Mouse (Mus musculus) forebrain, embryonic 15.5 days (tissue): ENCODE data around the gene Plpp7. TPM values are rescaled to one million over a fixed set of nuclear protein-coding genes. Genes with fewer than 3 reads are reported as not detected.

Experiments
- ATAC-seq: fragments of 200-750 bp; cut with Nextera tagmentation; replicated peaks from 2 replicates; pipeline ENCODE4 v1.8.0; 2017; ENCODE audit warnings: mild to moderate bottlenecking, moderate TSS enrichment, moderate library complexity
- H3K27ac ChIP-seq: fragments of 300-500 bp; sonication (generic); replicated peaks from 2 replicates; pipeline ENCODE4 v1.5.1; 2015; ENCODE audit warnings: mild to moderate bottlenecking, inconsistent platforms
- H3K27me3 ChIP-seq: fragments of 300-500 bp; sonication (generic); 2 replicates; pipeline ENCODE4 v1.6.1; 2015; ENCODE audit warnings: inconsistent platforms
- H3K36me3 ChIP-seq: fragments of 300-500 bp; sonication (generic); 2 replicates; pipeline ENCODE4 v1.6.1; 2015; ENCODE audit warnings: mild to moderate bottlenecking, inconsistent platforms
- H3K4me1 ChIP-seq: fragments of 300-500 bp; sonication (generic); 2 replicates; pipeline ENCODE4 v1.6.1; 2015; ENCODE audit warnings: inconsistent platforms
- H3K4me2 ChIP-seq: fragments of 300-500 bp; sonication (generic); replicated peaks from 2 replicates; pipeline ENCODE4 v1.6.1; 2015; ENCODE audit warnings: mild to moderate bottlenecking, inconsistent platforms
- H3K4me3 ChIP-seq: fragments of 300-500 bp; sonication (generic); 2 replicates; pipeline ENCODE4 v1.5.1; 2015; ENCODE audit warnings: mild to moderate bottlenecking, inconsistent platforms
- H3K9ac ChIP-seq: fragments of 300-500 bp; sonication (generic); replicated peaks from 2 replicates; pipeline ENCODE4 v1.6.1; 2015; ENCODE audit warnings: mild to moderate bottlenecking, inconsistent platforms
- H3K9me3 ChIP-seq: fragments of 300-500 bp; sonication (generic); 2 replicates; pipeline ENCODE4 v1.6.1; 2016; ENCODE audit warnings: inconsistent platforms
- WGBS: fragments of 180-500 bp; shearing (Covaris S2); methylation state at CpG from one replicate; pipeline ENCODE4 v1.1.7; 2015; ENCODE audit warnings: mixed read lengths; 5-methylcytosine and 5-hydroxymethylcytosine counted together
- polyA plus RNA-seq: library from polyadenylated mRNA; unstranded; fragments of >200 nt; fragmentation: Nextera tagmentation; extraction: Ambion mirVana; gene quantifications from 2 replicates; pipeline ENCODE4 v1.2.1, GENCODE M21; 2015

The Plpp7 gene
- polyA plus RNA-seq, 1 experiment from 2014 or later = 16.4 TPM

GRCm38 (mm10) chr2:32060228-32060805, 35.0 kb upstream of the Plpp7 start:
- no peaks in the 10 kb centered on the region for H3K27me3 ChIP-seq
- no peak overlapping the region for H3K9ac ChIP-seq
- H3K4me2 ChIP-seq = no peak overlapping the region
- no peak overlapping the region for H3K4me3 ChIP-seq
- H3K27ac ChIP-seq = no peak overlapping the region
- ATAC-seq = no peak
- no peaks in the 10 kb centered on the region for H3K9me3 ChIP-seq
- H3K4me1 ChIP-seq = no peaks in the 10 kb centered on the region
- WGBS = 62% methylated on average over 6 of the region's 6 CpGs
- no peaks in the 10 kb centered on the region for H3K36me3 ChIP-seq

DNA sequence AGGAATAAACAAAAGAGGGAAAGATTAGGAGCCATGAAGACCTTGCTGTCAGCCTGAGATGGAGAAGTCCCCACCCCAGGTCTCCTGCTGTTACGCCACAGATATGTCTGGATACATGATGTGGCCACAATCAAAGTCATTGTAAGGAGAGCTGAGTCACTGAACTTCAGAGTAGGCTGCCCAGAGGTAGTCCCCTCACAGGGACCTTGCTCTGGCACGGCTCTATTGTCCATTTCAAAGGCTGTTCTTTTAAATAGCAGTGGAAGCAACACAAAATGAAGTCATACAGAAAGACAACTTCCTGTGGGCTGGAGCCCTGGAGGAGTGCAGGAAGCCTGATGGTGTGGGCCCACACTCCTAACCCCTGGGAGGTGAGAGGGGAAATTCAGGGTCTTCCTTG, 34.1 kb upstream of the Plpp7 start:
- no peaks in the 10 kb centered on the region for H3K27me3 ChIP-seq
- no peak overlapping the region for H3K9ac ChIP-seq
- no peaks in the 10 kb centered on the region for H3K4me1 ChIP-seq
- ATAC-seq = no peak
- 64% methylated on average over 2 of the region's 2 CpGs for WGBS
- H3K4me3 ChIP-seq = no peak overlapping the region
- no peak overlapping the region for H3K27ac ChIP-seq
- H3K36me3 ChIP-seq = no peaks in the 10 kb centered on the region
- no peaks in the 10 kb centered on the region for H3K9me3 ChIP-seq
- no peak overlapping the region for H3K4me2 ChIP-seq

DNA sequence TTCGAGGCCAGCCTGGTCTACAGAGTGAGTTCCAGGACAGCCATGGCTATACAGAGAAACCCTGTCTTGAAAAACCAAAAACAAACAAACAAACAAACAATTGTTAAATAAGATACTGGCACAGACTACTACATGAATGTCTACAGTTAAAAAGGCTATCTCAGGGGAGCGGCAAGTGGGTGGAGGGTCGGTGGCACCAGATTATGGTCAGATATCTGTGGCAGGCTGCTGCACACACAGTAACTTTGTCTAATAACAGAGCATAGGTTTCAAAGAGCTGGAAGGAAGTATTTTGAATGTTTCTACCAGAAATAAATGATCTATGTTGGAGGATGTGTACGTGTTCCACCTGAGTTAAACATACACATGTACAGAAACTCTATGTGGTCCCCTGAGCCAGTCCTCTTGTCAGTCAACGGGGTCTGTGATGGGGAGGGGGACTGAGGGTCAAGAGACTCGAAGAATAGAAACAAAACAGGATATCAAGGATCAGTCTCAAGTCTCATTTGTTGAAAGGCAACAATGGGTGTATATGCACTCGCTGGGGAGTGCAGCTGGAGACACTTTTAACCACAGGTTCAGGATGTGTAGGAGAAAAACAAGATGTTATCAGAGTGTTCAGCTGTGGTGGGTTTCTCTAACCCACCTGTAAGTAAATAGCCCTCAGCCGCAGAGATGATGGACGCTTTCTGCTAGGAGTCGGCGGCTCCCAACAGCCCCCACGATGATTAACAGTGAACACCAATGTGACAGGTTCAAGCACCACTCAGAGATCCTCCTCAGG, 33.4 kb upstream of the Plpp7 start:
- H3K4me1 ChIP-seq = no peaks in the 10 kb centered on the region
- H3K9me3 ChIP-seq = no peaks in the 10 kb centered on the region
- no peak overlapping the region for H3K4me2 ChIP-seq
- no peaks in the 10 kb centered on the region for H3K27me3 ChIP-seq
- no peaks in the 10 kb centered on the region for H3K36me3 ChIP-seq
- H3K4me3 ChIP-seq = no peak overlapping the region
- 81% methylated on average over 12 of the region's 12 CpGs for WGBS
- no peak overlapping the region for H3K27ac ChIP-seq
- ATAC-seq = no peak
- no peak overlapping the region for H3K9ac ChIP-seq

DNA sequence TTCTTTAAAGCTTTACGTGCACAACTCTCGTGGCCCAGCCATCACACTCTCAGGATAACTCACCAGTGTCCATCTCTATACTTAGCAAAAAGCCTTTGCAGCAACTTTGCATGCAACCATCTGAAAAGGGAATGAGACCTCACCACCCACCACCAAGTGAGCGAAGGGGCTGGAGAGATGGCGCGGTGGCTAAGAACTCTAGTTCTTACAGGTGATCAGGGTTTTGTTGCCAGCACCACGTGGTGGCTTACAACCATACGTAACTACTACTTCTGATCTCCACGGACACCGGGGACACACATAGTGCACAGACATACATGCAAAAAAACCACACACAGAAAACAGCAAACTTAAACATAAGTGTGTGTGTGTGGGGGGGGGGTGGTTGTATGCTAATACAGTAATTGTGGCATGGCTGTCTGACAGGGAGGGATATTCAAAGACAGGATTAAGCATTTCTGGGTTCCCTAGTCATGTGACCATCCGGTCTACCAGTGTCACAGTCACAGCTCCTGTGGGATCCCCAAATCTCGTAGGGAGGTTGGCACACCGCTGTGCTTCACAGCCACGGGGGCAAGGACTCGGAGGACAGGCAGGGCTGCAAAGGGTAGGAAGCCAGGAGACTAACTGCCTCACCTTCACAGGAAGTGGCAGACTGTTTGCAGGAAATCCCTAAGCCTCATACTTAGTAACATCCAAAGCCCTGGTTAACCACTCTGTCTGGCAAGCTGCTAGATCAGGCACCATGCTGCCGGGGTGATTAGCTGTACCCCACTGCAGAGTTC, 32.5 kb upstream of the Plpp7 start:
- no peak overlapping the region for H3K9ac ChIP-seq
- no peak for ATAC-seq
- 84% methylated on average over 15 of the region's 15 CpGs for WGBS
- no peak overlapping the region for H3K4me3 ChIP-seq
- no peak overlapping the region for H3K4me2 ChIP-seq
- H3K27me3 ChIP-seq = no peaks in the 10 kb centered on the region
- H3K36me3 ChIP-seq = no peaks in the 10 kb centered on the region
- no peaks in the 10 kb centered on the region for H3K9me3 ChIP-seq
- no peak overlapping the region for H3K27ac ChIP-seq
- H3K4me1 ChIP-seq = no peaks in the 10 kb centered on the region

- Histone ChIP-seq H3K9ac (no peak overlapping the region), H3K4me1 (no peaks in the 10 kb centered on the region), H3K9me3 (no peaks in the 10 kb centered on the region), H3K4me2 (no peak overlapping the region), H3K4me3 (no peak overlapping the region), H3K36me3 (no peaks in the 10 kb centered on the region), H3K27ac (no peak overlapping the region), H3K27me3 (0 out of 2 replicates have a peak, but pooled peaks cover 2% of the 10 kb centered on the region)
- ATAC-seq = no peak
- 82% methylated on average over 7 of the region's 7 CpGs for WGBS
Observed at GRCm38 (mm10) chr2:32063451-32064151, 31.7 kb upstream of the Plpp7 start.

DNA sequence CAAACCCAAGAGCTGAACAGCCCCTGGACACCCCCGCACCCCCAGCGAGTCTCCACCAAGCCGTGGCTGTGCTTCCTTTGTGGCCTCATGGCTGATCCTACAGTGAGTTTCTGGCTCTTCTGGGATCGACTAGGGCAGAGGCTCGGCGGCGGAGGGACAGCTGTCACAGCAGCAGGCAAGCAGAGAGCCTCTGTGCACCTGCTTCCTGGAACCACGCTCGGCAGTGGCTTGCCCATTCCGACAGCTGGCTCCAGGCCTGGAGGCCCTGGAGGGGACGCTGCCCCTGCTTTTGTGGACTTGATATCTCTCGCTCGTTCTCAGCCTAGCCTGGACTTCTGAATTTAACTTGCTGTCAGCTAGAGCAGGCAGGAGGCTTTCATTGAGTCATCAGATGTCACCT, 30.4 kb upstream of the Plpp7 start:
- Histone ChIP-seq H3K27ac (no peak overlapping the region), H3K9me3 (no peaks in the 10 kb centered on the region), H3K4me3 (no peak overlapping the region), H3K4me1 (no peaks in the 10 kb centered on the region), H3K27me3 (0 out of 2 replicates have a peak, but pooled peaks cover 2% of the 10 kb centered on the region), H3K36me3 (no peaks in the 10 kb centered on the region), H3K9ac (no peak overlapping the region), H3K4me2 (no peak overlapping the region)
- ATAC-seq = no peak
- 63% methylated on average over 13 of the region's 13 CpGs for WGBS

DNA sequence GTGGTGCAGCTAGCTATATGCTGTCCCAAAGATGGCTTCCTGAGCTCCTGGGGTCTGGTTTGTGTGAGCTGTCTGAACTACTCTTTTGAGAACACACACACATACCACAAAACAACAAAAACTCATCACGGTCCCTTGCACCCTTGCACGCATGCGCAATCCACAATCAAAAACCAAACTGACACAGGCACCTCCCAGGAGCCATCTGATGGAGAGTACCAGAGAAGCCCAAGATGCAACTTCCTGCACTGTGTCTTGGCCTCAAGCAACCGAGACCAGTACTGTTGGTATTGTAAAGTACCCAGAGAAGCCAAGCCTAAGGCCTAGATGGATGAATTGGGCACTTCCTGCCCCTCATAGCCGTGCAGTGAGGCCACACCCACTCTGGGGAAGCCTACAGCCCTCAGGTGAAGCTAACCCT, 29.9 kb upstream of the Plpp7 start:
- Histone ChIP-seq H3K27me3 (0 out of 2 replicates have a peak, but pooled peaks cover 2% of the 10 kb centered on the region), H3K9me3 (no peaks in the 10 kb centered on the region), H3K27ac (no peak overlapping the region), H3K36me3 (no peaks in the 10 kb centered on the region), H3K4me2 (no peak overlapping the region), H3K4me1 (no peaks in the 10 kb centered on the region), H3K9ac (no peak overlapping the region), H3K4me3 (no peak overlapping the region)
- 84% methylated on average over 5 of the region's 5 CpGs for WGBS
- ATAC-seq = no peak

GRCm38 (mm10) chr2:32066005-32066404, 29.3 kb upstream of the Plpp7 start:
- Histone ChIP-seq H3K4me2 (no peak overlapping the region), H3K36me3 (no peaks in the 10 kb centered on the region), H3K9me3 (no peaks in the 10 kb centered on the region), H3K4me1 (no peaks in the 10 kb centered on the region), H3K4me3 (no peak overlapping the region), H3K9ac (no peak overlapping the region), H3K27me3 (0 out of 2 replicates have a peak, but pooled peaks cover 2% of the 10 kb centered on the region), H3K27ac (no peak overlapping the region)
- 77% methylated on average over 4 of the region's 4 CpGs for WGBS
- ATAC-seq = no peak

GRCm38 (mm10) chr2:32068811-32069607, 26.3 kb upstream of the Plpp7 start:
- H3K27ac ChIP-seq = no peak overlapping the region
- no peak for ATAC-seq
- H3K36me3 ChIP-seq = no peaks in the 10 kb centered on the region
- WGBS = 57% methylated on average over 31 of the region's 31 CpGs
- no peak overlapping the region for H3K4me3 ChIP-seq
- H3K9ac ChIP-seq = no peak overlapping the region
- no peak overlapping the region for H3K4me2 ChIP-seq
- 0 out of 2 replicates have a peak, but pooled peaks cover 2% of the 10 kb centered on the region for H3K27me3 ChIP-seq
- H3K9me3 ChIP-seq = no peaks in the 10 kb centered on the region
- H3K4me1 ChIP-seq = no peaks in the 10 kb centered on the region

- Histone ChIP-seq H3K9me3 (no peaks in the 10 kb centered on the region), H3K36me3 (no peaks in the 10 kb centered on the region), H3K27ac (no peak overlapping the region), H3K27me3 (0 out of 2 replicates have a peak, but pooled peaks cover 2% of the 10 kb centered on the region), H3K4me1 (no peaks in the 10 kb centered on the region), H3K9ac (no peak overlapping the region), H3K4me2 (no peak overlapping the region), H3K4me3 (no peak overlapping the region)
- no peak for ATAC-seq
- WGBS = 87% methylated on average over 10 of the region's 10 CpGs
Observed at GRCm38 (mm10) chr2:32070747-32071146, 24.6 kb upstream of the Plpp7 start.

DNA sequence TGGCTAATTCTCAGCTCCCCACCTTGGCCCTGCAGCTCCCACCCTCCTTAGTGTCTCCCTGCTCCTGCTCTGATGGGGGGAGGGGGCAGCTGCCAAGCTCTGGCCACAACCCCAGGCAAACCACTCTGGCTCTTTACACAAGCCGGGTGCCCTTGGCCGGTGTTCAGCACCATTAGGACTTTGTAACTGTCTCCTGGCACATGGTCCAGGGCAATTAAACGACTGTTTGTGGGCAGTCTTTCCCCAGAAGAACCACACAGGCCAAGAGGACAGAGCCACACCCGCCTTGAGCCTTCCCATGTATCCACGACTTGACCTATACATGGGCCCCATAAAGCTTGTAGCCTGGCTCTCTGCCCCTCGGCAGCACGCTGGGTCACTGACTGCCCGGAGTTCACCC, 20.9 kb upstream of the Plpp7 start:
- no peak overlapping the region for H3K27ac ChIP-seq

More for the DNA sequence above, 20.9 kb upstream of the Plpp7 start:
- Histone ChIP-seq H3K9ac (no peak overlapping the region), H3K4me3 (no peak overlapping the region), H3K36me3 (no peaks in the 10 kb centered on the region), H3K27me3 (no peaks in the 10 kb centered on the region), H3K9me3 (no peaks in the 10 kb centered on the region), H3K4me1 (no peaks in the 10 kb centered on the region), H3K4me2 (no peak overlapping the region)
- ATAC-seq = no peak
- 70% methylated on average over 8 of the region's 8 CpGs for WGBS
